Mouse (Mus musculus) cerebellum, postnatal 10 days (tissue): Measurements from ENCODE around the gene Ncapg2.
A peak's percentile ranks its signal among the peaks of the same experiment; 100 is the strongest.

Experiments used
- DNase-seq, 2 experiments: peaks; one replicate each; pipeline ENCODE4 v3.0.0; 2021; ENCODE audit warnings: mixed read lengths in 2 of 2

The Ncapg2 gene

GRCm38 (mm10) chr12:116405045-116405835 lies at the start of gene Ncapg2:
Gene Ncapg2 (plus strand): TSS chr12:116405402.
- peak; percentile 99 to 100 for DNase-seq

- no peak for DNase-seq
Measured at GRCm38 (mm10) chr12:116362091-116362490, 43.1 kb upstream of the Ncapg2 start.

GRCm38 (mm10) chr12:116366900-116367299 lies 38.3 kb upstream of the Ncapg2 start:
- no peak for DNase-seq

- no peak for DNase-seq
Measured at GRCm38 (mm10) chr12:116367346-116367745, 37.9 kb upstream of the Ncapg2 start.

GRCm38 (mm10) chr12:116368857-116369256 lies 36.3 kb upstream of the Ncapg2 start:
- DNase-seq: no peak

- peak; percentile 27 to 44 for DNase-seq
Measured at GRCm38 (mm10) chr12:116383101-116383500, 22.1 kb upstream of the Ncapg2 start.

- no peak for DNase-seq
Measured at GRCm38 (mm10) chr12:116383995-116384394, 21.2 kb upstream of the Ncapg2 start.

GRCm38 (mm10) chr12:116386802-116387201 lies 18.4 kb upstream of the Ncapg2 start:
- no peak for DNase-seq

- no peak for DNase-seq
Measured at GRCm38 (mm10) chr12:116389868-116390267, 15.3 kb upstream of the Ncapg2 start.

- DNase-seq: no peak
Measured at GRCm38 (mm10) chr12:116394327-116394726, 10.9 kb upstream of the Ncapg2 start.

GRCm38 (mm10) chr12:116395312-116395711 lies 9.9 kb upstream of the Ncapg2 start:
- no peak for DNase-seq

- no peak for DNase-seq
Measured at GRCm38 (mm10) chr12:116396072-116396695, 9.0 kb upstream of the Ncapg2 start.

GRCm38 (mm10) chr12:116404012-116404679 lies 1.1 kb upstream of the Ncapg2 start:
- DNase-seq: peak; percentile 32 to 35

- DNase-seq: no peak
Measured at GRCm38 (mm10) chr12:116405836-116406155, 594 bp downstream of the Ncapg2 start.

GRCm38 (mm10) chr12:116407883-116408282 lies 2.7 kb downstream of the Ncapg2 start:
- no peak for DNase-seq

GRCm38 (mm10) chr12:116414941-116415340 lies 9.7 kb downstream of the Ncapg2 start:
- no peak for DNase-seq

GRCm38 (mm10) chr12:116416514-116416913 lies 11.3 kb downstream of the Ncapg2 start:
- no peak for DNase-seq

GRCm38 (mm10) chr12:116421656-116422055 lies 16.5 kb downstream of the Ncapg2 start:
- DNase-seq: no peak

- DNase-seq: no peak
Measured at GRCm38 (mm10) chr12:116425392-116425791, 20.2 kb downstream of the Ncapg2 start.

- no peak for DNase-seq
Measured at GRCm38 (mm10) chr12:116433742-116434141, 28.5 kb downstream of the Ncapg2 start.

- DNase-seq: no peak
Measured at GRCm38 (mm10) chr12:116435232-116435631, 30.0 kb downstream of the Ncapg2 start.

GRCm38 (mm10) chr12:116436125-116436524 lies 30.9 kb downstream of the Ncapg2 start:
- DNase-seq: no peak

- no peak for DNase-seq
Measured at GRCm38 (mm10) chr12:116438591-116438990, 33.4 kb downstream of the Ncapg2 start.

- DNase-seq: no peak
Measured at GRCm38 (mm10) chr12:116442184-116442583, 37.0 kb downstream of the Ncapg2 start.
